Mouse (Mus musculus) neutrophil, adult 59 days (primary cell): ENCODE measurements around the gene Ncoa6. TPM values are rescaled to one million over a fixed set of nuclear protein-coding genes. Genes with fewer than 3 reads are reported as not detected.

Source experiments
- total RNA-seq, 2 experiments: library from RNA; stranded (reverse); gene quantifications; 1 replicate in 1 of 2; 2 replicates in 1 of 2; pipeline ENCODE4 v1.2.4; 2023

Ncoa6 gene
- total RNA-seq, result 10 to 100 TPM; 53.1 to 60.1 TPM

DNA sequence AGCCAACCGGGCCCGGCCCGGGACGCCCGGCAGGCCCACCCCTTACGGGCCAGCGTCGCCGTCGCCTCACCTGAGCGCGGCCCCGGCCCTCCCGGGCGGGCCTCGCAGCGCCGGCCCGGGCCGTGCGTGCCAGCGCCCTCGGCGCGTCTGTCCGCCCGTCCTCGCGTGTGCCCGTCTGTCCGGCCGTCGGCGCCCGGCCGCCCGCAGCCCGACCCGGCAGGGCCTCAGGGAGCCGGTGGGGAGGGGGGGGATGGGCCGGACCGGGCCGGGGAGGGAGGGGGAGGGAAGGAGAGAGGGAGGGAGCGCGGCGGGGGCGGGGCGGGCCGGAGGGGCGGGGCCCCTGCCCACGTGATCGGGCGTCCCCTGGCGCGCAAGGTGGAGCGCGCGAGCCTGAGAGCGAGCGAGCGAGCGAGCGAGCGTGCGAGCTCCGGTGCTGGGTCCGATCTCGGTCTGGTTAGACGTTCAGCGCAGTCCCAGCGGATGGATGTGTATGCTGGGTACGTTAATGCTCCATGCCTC is at the start of gene Ncoa6:
Gene Ncoa6 (minus strand): TSS at position 325 of the 519 bp plus-strand sequence.

GRCm38 (mm10) chr2:155517455-155518423 is 44.0 kb upstream of the Ncoa6 start, which contains the start of the genes Acss2 and Ggt7:
Gene Acss2 (plus strand): TSS chr2:155517948.
Gene Ggt7 (minus strand): TSS chr2:155518237.

DNA sequence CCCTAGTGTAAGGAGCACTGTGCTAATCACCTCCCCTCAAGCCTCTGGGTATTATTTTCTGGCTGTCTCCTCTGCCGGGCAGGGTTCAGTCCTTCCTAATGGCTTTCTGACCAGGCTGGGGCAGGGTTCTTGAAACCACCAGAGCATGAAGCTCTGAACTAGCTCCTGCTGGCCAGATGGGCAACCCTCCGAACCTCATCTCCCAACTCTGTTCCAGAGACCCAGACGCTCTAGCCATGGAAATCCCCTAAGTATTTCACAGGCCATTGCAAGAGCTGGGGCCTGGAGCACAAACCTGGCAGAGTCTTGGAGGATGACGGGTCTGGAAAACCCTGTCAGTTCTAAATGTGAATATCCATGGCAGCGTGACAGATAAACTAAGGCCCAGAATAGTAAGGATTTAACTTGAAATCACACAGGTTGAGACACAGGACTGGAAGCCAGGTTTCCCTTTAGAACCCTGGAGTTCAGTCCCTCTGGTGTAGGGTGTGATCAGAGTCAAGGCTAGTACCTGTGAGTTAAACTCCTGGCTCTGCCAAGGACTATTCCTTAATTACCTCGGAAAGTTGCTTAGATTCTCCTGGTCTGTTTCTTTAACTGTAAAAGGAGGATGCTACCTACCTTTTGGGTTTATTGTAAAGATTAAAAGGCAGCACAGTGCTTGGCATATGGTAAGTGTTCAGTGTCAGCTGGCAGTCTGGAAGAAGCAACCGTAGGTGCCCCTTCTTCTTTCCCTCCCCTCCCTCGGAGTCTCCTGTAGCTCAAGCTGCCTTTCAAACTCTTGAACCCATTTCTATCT is 93.2 kb downstream of the Ncoa6 start, which contains the start of gene Trp53inp2:
Gene Trp53inp2 (plus strand): TSS at position 799 of the 799 bp plus-strand sequence.

GRCm38 (mm10) chr2:155356971-155357591 is 116.6 kb downstream of the Ncoa6 start, which contains the start of gene Pigu:
Gene Pigu (minus strand): TSS chr2:155357430.

Other genes starting within 250 kb of the Ncoa6 start
- 100 to 1,000 TPM in 1 of 2 experiments, 10 to 100 TPM in 1; 86.7 to 109 TPM for gene Dynlrb1, start 237.4 kb downstream of the Ncoa6 start, total RNA-seq
- gene Map1lc3a, start 197.6 kb downstream of the Ncoa6 start, total RNA-seq, result 10 to 100 TPM; 37.8 to 44.7 TPM
- 10 to 100 TPM; 16.1 to 18.7 TPM for gene Pigu, start 116.5 kb downstream of the Ncoa6 start, total RNA-seq
- gene Trp53inp2, start 92.8 kb downstream of the Ncoa6 start, total RNA-seq, result 100 to 1,000 TPM; 321 to 367 TPM
- 1 to 10 TPM; 7.1 to 7.5 TPM for gene Acss2, start 44.1 kb upstream of the Ncoa6 start, total RNA-seq
- gene Ggt7, start 44.3 kb upstream of the Ncoa6 start, total RNA-seq, result not detected
- 10 to 100 TPM; 10.1 to 14.1 TPM for gene Gss, start 118.9 kb upstream of the Ncoa6 start, total RNA-seq
- not detected for gene Myh7b, start 137.3 kb upstream of the Ncoa6 start, total RNA-seq
- 100 to 1,000 TPM; 135 to 144 TPM for gene Trpc4ap, start 218.5 kb upstream of the Ncoa6 start, total RNA-seq